Mouse (Mus musculus): ENCODE measurements around the gene Dhrs7b. TPM values are rescaled to one million over a fixed set of nuclear protein-coding genes. Genes with fewer than 3 reads are reported as not detected.

Gene Dhrs7b
- polyA plus RNA-seq, 1 experiment from 2014 or later: 20.2 TPM

- H3K4me1 ChIP-seq (replicated peaks): no peaks in the 10 kb centered on the region
- no peak overlapping the region for H3K4me3 ChIP-seq (replicated peaks)
- H3K9ac ChIP-seq: no peak overlapping the region
- no peaks in the 10 kb centered on the region for H3K9me3 ChIP-seq (replicated peaks)
- H3K4me2 ChIP-seq: no peak overlapping the region
- no peaks in the 10 kb centered on the region for H3K36me3 ChIP-seq (replicated peaks)
- WGBS (ENCODE audit: insufficient replicate concordance): 34% methylated on average over 4 of the region's 4 CpGs
- peaks cover 4% of the 10 kb centered on the region; the same call in 1 of the 2 replicates for H3K27me3 ChIP-seq
- H3K27ac ChIP-seq (replicated peaks): no peak overlapping the region
- no peak for ATAC-seq (ENCODE audit: insufficient read depth)
These were observed 65.5 kb downstream of the Dhrs7b start for GRCm38 (mm10) chr11:60895915-60896314.

GRCm38 (mm10) chr11:60902001-60902400 is 71.6 kb downstream of the Dhrs7b start:
- Histone ChIP-seq H3K4me2 (no peak overlapping the region), H3K4me3 (replicated peaks) (no peak overlapping the region), H3K27me3 (peaks cover 4% of the 10 kb centered on the region; the same call in 1 of the 2 replicates), H3K9ac (no peak overlapping the region), H3K9me3 (replicated peaks) (no peaks in the 10 kb centered on the region), H3K36me3 (replicated peaks) (peaks cover 28% of the 10 kb centered on the region), H3K27ac (replicated peaks) (no peak overlapping the region), H3K4me1 (replicated peaks) (no peaks in the 10 kb centered on the region)
- WGBS (ENCODE audit: insufficient replicate concordance): 75% methylated on average over 7 of the region's 7 CpGs
- no peak for ATAC-seq (ENCODE audit: insufficient read depth)

GRCm38 (mm10) chr11:60902486-60902885 is 72.1 kb downstream of the Dhrs7b start:
- H3K4me2 ChIP-seq: no peak overlapping the region
- no peak for ATAC-seq (ENCODE audit: insufficient read depth)
- no peaks in the 10 kb centered on the region for H3K4me1 ChIP-seq (replicated peaks)
- WGBS (ENCODE audit: insufficient replicate concordance): 67% methylated on average over 4 of the region's 4 CpGs
- H3K9ac ChIP-seq: no peak overlapping the region
- no peaks in the 10 kb centered on the region for H3K9me3 ChIP-seq (replicated peaks)
- no peak overlapping the region for H3K27ac ChIP-seq (replicated peaks)
- peaks cover 28% of the 10 kb centered on the region for H3K36me3 ChIP-seq (replicated peaks)
- no peak overlapping the region for H3K4me3 ChIP-seq (replicated peaks)
- peaks cover 4% of the 10 kb centered on the region; the same call in 1 of the 2 replicates for H3K27me3 ChIP-seq

- Histone ChIP-seq H3K9me3 (replicated peaks) (no peaks in the 10 kb centered on the region), H3K4me3 (replicated peaks) (no peak overlapping the region), H3K27me3 (peaks cover 4% of the 10 kb centered on the region; the same call in 1 of the 2 replicates), H3K4me2 (no peak overlapping the region), H3K9ac (no peak overlapping the region), H3K27ac (replicated peaks) (no peak overlapping the region), H3K36me3 (replicated peaks) (peaks cover 28% of the 10 kb centered on the region), H3K4me1 (replicated peaks) (no peaks in the 10 kb centered on the region)
- ATAC-seq (ENCODE audit: insufficient read depth): no peak
- 73% methylated on average over 6 of the region's 6 CpGs for WGBS (ENCODE audit: insufficient replicate concordance)
These were observed 73.2 kb downstream of the Dhrs7b start for GRCm38 (mm10) chr11:60903661-60904061.

- no peak for ATAC-seq (ENCODE audit: insufficient read depth)
- Histone ChIP-seq H3K27ac (replicated peaks) (no peak overlapping the region), H3K9ac (no peak overlapping the region), H3K36me3 (replicated peaks) (peaks cover 28% of the 10 kb centered on the region), H3K27me3 (no peaks in the 10 kb centered on the region), H3K9me3 (replicated peaks) (no peaks in the 10 kb centered on the region), H3K4me2 (no peak overlapping the region), H3K4me3 (replicated peaks) (no peak overlapping the region), H3K4me1 (replicated peaks) (no peaks in the 10 kb centered on the region; the same call in 1 of the 2 replicates)
- 79% methylated on average over 10 of the region's 10 CpGs for WGBS (ENCODE audit: insufficient replicate concordance)
These were observed 75.1 kb downstream of the Dhrs7b start for GRCm38 (mm10) chr11:60905407-60906120.

GRCm38 (mm10) chr11:60906449-60906848 is 76.0 kb downstream of the Dhrs7b start:
- H3K4me2 ChIP-seq: no peak overlapping the region
- no peak overlapping the region for H3K9ac ChIP-seq
- ATAC-seq (ENCODE audit: insufficient read depth): no peak
- peaks cover 5% of the 10 kb centered on the region for H3K4me1 ChIP-seq (replicated peaks)
- peaks cover 28% of the 10 kb centered on the region for H3K36me3 ChIP-seq (replicated peaks)
- H3K9me3 ChIP-seq (replicated peaks): no peaks in the 10 kb centered on the region
- no peak overlapping the region for H3K27ac ChIP-seq (replicated peaks)
- 79% methylated on average over 4 of the region's 4 CpGs for WGBS (ENCODE audit: insufficient replicate concordance)
- H3K4me3 ChIP-seq (replicated peaks): no peak overlapping the region
- no peaks in the 10 kb centered on the region for H3K27me3 ChIP-seq

GRCm38 (mm10) chr11:60908073-60908472 is 77.6 kb downstream of the Dhrs7b start:
- H3K27ac ChIP-seq (replicated peaks): no peak overlapping the region
- 64% methylated on average over 3 of the region's 3 CpGs for WGBS (ENCODE audit: insufficient replicate concordance)
- no peaks in the 10 kb centered on the region for H3K9me3 ChIP-seq (replicated peaks)
- H3K36me3 ChIP-seq (replicated peaks): peaks cover 28% of the 10 kb centered on the region
- H3K27me3 ChIP-seq: no peaks in the 10 kb centered on the region
- no peak for ATAC-seq (ENCODE audit: insufficient read depth)
- H3K4me3 ChIP-seq (replicated peaks): no peak overlapping the region
- H3K9ac ChIP-seq: no peak overlapping the region
- H3K4me2 ChIP-seq: no peak overlapping the region
- peaks cover 22% of the 10 kb centered on the region for H3K4me1 ChIP-seq (replicated peaks)

- Histone ChIP-seq H3K27ac (replicated peaks) (no peak overlapping the region), H3K36me3 (replicated peaks) (peaks cover 22% of the 10 kb centered on the region), H3K4me2 (no peak overlapping the region), H3K9me3 (replicated peaks) (no peaks in the 10 kb centered on the region), H3K4me3 (replicated peaks) (no peak overlapping the region), H3K4me1 (replicated peaks) (peaks cover 30% of the 10 kb centered on the region), H3K27me3 (no peaks in the 10 kb centered on the region), H3K9ac (no peak overlapping the region)
- WGBS (ENCODE audit: insufficient replicate concordance): 78% methylated on average over 1 of the region's 1 CpGs
- ATAC-seq (ENCODE audit: insufficient read depth): no peak
These were observed 79.2 kb downstream of the Dhrs7b start for GRCm38 (mm10) chr11:60909626-60910025.

Other genes starting within 250 kb of the Dhrs7b start
- gene Llgl1, start 130.9 kb upstream of the Dhrs7b start, polyA plus RNA-seq (2015; fragmentation: Nextera tagmentation; extraction: Ambion mirVana): 13.0 and 14.5 TPM in 2 replicates
- gene Flii, start 103.4 kb upstream of the Dhrs7b start, polyA plus RNA-seq (2015; fragmentation: Nextera tagmentation; extraction: Ambion mirVana): 27.8 and 29.1 TPM in 2 replicates
- gene Mief2, start 102.2 kb upstream of the Dhrs7b start, polyA plus RNA-seq (2015; fragmentation: Nextera tagmentation; extraction: Ambion mirVana): 2.5 and 2.8 TPM in 2 replicates
- 5.9 TPM in 2 replicates for gene Top3a, start 53.3 kb upstream of the Dhrs7b start, polyA plus RNA-seq (2015; fragmentation: Nextera tagmentation; extraction: Ambion mirVana)
- gene Smcr8, start 53.1 kb upstream of the Dhrs7b start, polyA plus RNA-seq (2015; fragmentation: Nextera tagmentation; extraction: Ambion mirVana): 2.6 and 3.2 TPM in 2 replicates
- 52.4 and 64.0 TPM in 2 replicates for gene Shmt1, start 18.9 kb upstream of the Dhrs7b start, polyA plus RNA-seq (2015; fragmentation: Nextera tagmentation; extraction: Ambion mirVana)
- gene Tmem11, start 48.6 kb downstream of the Dhrs7b start, polyA plus RNA-seq (2015; fragmentation: Nextera tagmentation; extraction: Ambion mirVana): 26.7 and 28.7 TPM in 2 replicates
- 13.2 and 14.8 TPM in 2 replicates for gene Natd1, start 84.1 kb downstream of the Dhrs7b start, polyA plus RNA-seq (2015; fragmentation: Nextera tagmentation; extraction: Ambion mirVana)
- 142 and 165 TPM in 2 replicates for gene Map2k3, start 101.4 kb downstream of the Dhrs7b start, polyA plus RNA-seq (2015; fragmentation: Nextera tagmentation; extraction: Ambion mirVana)
- 0.08 TPM in 1 of 2 replicates, not detected in the other for gene Kcnj12, start 191.9 kb downstream of the Dhrs7b start, polyA plus RNA-seq (2015; fragmentation: Nextera tagmentation; extraction: Ambion mirVana)

All from liver, embryonic 15.5 days (tissue).